Mouse (Mus musculus) forebrain, embryonic 14.5 days (tissue): ENCODE measurements at regions not wholly inside any gene's neighbourhood (a gene's known extent, or its start where the extent isn't known, plus 50 kb on each side); places are given as distances from the start of the nearest gene placed in this dataset.
A peak's percentile ranks its signal among the peaks of the same experiment; 100 is the strongest.

ENCODE experiments used
- ATAC-seq: fragments of 200-750 bp; cut with Nextera tagmentation; 2 replicates; pipeline ENCODE4 v1.8.0; 2017; ENCODE audit warnings: mild to moderate bottlenecking, moderate library complexity
- DNase-seq: peaks from one replicate; pipeline ENCODE4 v3.0.0-alpha.2; 2015; ENCODE audit warnings: low spot score
- H3K27ac ChIP-seq: fragments of 300-500 bp; sonication (generic); 2 replicates; pipeline ENCODE4 v1.5.1; 2014; ENCODE audit warnings: low read depth, mild to moderate bottlenecking, control low read depth, low read length, moderate library complexity
- H3K27me3 ChIP-seq: fragments of 300-500 bp; sonication (generic); replicated peaks from 2 replicates; pipeline ENCODE4 v1.6.1; 2014; ENCODE audit warnings: low read length, control low read depth, mixed read lengths; ENCODE audit not compliant: control insufficient read depth, insufficient read depth
- H3K36me3 ChIP-seq: fragments of 300-500 bp; sonication (generic); 2 replicates; pipeline ENCODE4 v1.6.1; 2014; ENCODE audit warnings: low read length, control low read depth; ENCODE audit not compliant: control insufficient read depth, insufficient read depth
- H3K4me1 ChIP-seq: fragments of 300-500 bp; sonication (generic); 2 replicates; pipeline ENCODE4 v1.6.1; 2014; ENCODE audit warnings: antibody characterized with exemption, low read length, control low read depth; ENCODE audit not compliant: control insufficient read depth, insufficient read depth
- H3K4me2 ChIP-seq: fragments of 300-500 bp; sonication (generic); 2 replicates; pipeline ENCODE4 v1.6.1; 2014; ENCODE audit warnings: mild to moderate bottlenecking, control low read depth, low read length
- H3K4me3 ChIP-seq: fragments of 300-500 bp; sonication (generic); 2 replicates; pipeline ENCODE4 v1.5.1; 2014; ENCODE audit warnings: low read depth, low read length, control low read depth
- H3K9ac ChIP-seq: fragments of 300-500 bp; sonication (generic); 2 replicates; pipeline ENCODE4 v1.6.1; 2014; ENCODE audit warnings: mild to moderate bottlenecking, low read length, control low read depth, moderate library complexity
- H3K9me3 ChIP-seq: fragments of 300-500 bp; sonication (generic); replicated peaks from 2 replicates; pipeline ENCODE4 v1.6.1; 2016; ENCODE audit warnings: low read length, control low read depth, mixed read lengths; ENCODE audit not compliant: control insufficient read depth
- WGBS: fragments of 180-500 bp; shearing (Covaris S2); extraction: QIAGEN DNeasy Blood & Tissue Kit; methylation state at CpG from one replicate; pipeline ENCODE4 v1.1.7; 2014; 5-methylcytosine and 5-hydroxymethylcytosine counted together

DNA sequence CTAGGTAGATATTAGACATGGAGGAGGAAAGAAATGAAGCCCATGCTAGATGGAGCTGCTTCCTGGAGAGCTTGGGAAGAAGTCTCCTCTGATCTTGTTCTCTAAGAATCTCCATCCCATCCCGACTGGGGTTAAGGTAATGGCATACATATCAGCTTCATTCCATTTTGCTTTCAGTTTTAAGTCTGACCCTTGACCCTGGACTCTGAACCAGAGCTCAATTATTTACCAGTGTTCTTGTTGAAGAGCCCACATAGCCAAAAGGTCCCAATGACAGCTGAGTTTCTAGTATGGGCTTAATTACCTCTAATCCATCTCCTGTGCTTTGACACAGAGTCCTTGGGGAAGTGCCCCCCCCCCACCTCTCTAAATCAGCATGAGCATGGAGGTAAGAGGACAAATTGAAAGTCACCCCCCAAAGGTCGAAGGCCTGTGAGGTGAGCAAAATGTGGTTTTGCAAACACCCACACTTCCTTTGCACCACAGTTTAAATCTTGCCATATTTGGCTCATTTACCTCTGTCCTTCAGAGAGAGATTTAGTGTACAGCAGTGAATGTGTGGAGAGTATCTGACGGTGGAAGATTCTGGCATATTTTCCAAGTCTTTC, 371.5 kb downstream of the Ets1 start:
- Histone ChIP-seq H3K9me3 (no peaks in the 10 kb centered on the region), H3K27me3 (no peaks in the 10 kb centered on the region), H3K9ac (no peak overlapping the region), H3K4me2 (no peak overlapping the region), H3K4me1 (no peaks in the 10 kb centered on the region), H3K36me3 (no peaks in the 10 kb centered on the region), H3K4me3 (no peak overlapping the region), H3K27ac (no peak overlapping the region)
- ATAC-seq = no peak
- WGBS = 77% methylated on average over 3 of the region's 3 CpGs
- no peak for DNase-seq

DNA sequence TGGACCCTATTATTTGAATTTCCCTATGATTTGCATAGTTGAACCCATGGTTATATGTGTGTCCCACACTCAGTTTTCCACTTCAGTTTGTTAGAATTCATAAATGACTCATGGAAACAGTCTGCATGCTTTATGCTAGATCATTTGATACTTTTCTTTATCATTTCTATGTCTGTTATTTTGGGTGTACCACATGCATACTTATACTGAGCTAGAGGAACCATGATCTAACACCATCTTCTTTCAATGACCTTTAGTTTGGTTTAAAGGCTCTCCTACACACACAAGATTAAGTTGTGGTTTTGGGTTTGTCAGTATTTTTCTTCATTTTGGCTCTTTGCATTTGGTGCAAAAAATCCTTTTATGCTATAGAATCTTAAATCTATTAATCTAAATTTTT, 375.2 kb downstream of the Ets1 start:
- Histone ChIP-seq H3K4me3 (no peak overlapping the region), H3K4me2 (no peak overlapping the region), H3K4me1 (no peaks in the 10 kb centered on the region), H3K27me3 (no peaks in the 10 kb centered on the region), H3K27ac (no peak overlapping the region), H3K9me3 (no peaks in the 10 kb centered on the region), H3K36me3 (no peaks in the 10 kb centered on the region), H3K9ac (no peak overlapping the region)
- no peak for ATAC-seq
- DNase-seq = no peak

- H3K9ac ChIP-seq = no peak overlapping the region
- no peaks in the 10 kb centered on the region for H3K36me3 ChIP-seq
- H3K27ac ChIP-seq = no peak overlapping the region
- no peaks in the 10 kb centered on the region for H3K9me3 ChIP-seq
- DNase-seq = no peak
- 73% methylated on average over 3 of the region's 3 CpGs for WGBS
- H3K4me3 ChIP-seq = no peak overlapping the region
- H3K27me3 ChIP-seq = no peaks in the 10 kb centered on the region
- ATAC-seq = no peak
- no peaks in the 10 kb centered on the region for H3K4me1 ChIP-seq
- H3K4me2 ChIP-seq = no peak overlapping the region
Observed at GRCm38 (mm10) chr9:33035401-33035800, 399.4 kb downstream of the Ets1 start.

- H3K9me3 ChIP-seq = no peaks in the 10 kb centered on the region
- H3K36me3 ChIP-seq = no peaks in the 10 kb centered on the region
- no peak overlapping the region for H3K9ac ChIP-seq
- 81% methylated on average over 4 of the region's 4 CpGs for WGBS
- H3K27me3 ChIP-seq = no peaks in the 10 kb centered on the region
- no peak for ATAC-seq
- no peaks in the 10 kb centered on the region for H3K4me1 ChIP-seq
- no peak overlapping the region for H3K4me2 ChIP-seq
- H3K4me3 ChIP-seq = no peak overlapping the region
- no peak for DNase-seq
- no peak overlapping the region for H3K27ac ChIP-seq
Observed at GRCm38 (mm10) chr9:33039221-33039790, 403.3 kb downstream of the Ets1 start.

- peak; percentile 27 for DNase-seq
- H3K4me1 ChIP-seq = no peaks in the 10 kb centered on the region
- ATAC-seq = no peak
- H3K36me3 ChIP-seq = no peaks in the 10 kb centered on the region
- no peaks in the 10 kb centered on the region for H3K9me3 ChIP-seq
- WGBS = 89% methylated on average over 4 of the region's 4 CpGs
- H3K27ac ChIP-seq = no peak overlapping the region
- no peak overlapping the region for H3K4me2 ChIP-seq
- H3K27me3 ChIP-seq = no peaks in the 10 kb centered on the region
- no peak overlapping the region for H3K9ac ChIP-seq
- no peak overlapping the region for H3K4me3 ChIP-seq
Observed at GRCm38 (mm10) chr9:33050789-33051188, 414.8 kb downstream of the Ets1 start.

GRCm38 (mm10) chr9:33060636-33061264, 424.7 kb downstream of the Ets1 start:
- no peaks in the 10 kb centered on the region for H3K36me3 ChIP-seq
- H3K27me3 ChIP-seq = no peaks in the 10 kb centered on the region; the same call in none of the 2 replicates
- 89% methylated on average over 6 of the region's 6 CpGs for WGBS

DNA sequence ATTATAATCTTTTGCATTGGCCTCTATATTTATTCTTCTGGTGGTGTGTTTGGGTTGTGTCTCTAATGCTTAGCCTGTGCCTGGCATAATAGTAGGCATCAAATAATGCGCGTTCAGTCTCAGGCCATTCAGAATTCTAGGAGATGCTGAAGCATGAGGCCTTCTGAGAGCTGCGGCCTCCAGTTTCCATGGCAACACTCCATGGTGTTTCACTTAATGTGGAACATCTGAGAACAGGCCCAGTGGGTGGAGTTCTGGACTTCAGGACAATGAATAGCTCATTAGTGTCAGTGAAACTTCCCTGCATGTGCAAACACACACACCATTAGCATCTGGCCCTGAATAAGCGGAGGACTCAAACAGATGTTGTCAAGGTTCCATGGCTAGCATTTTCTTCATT, 426.5 kb downstream of the Ets1 start:
- Histone ChIP-seq H3K4me2 (no peak overlapping the region), H3K27ac (no peak overlapping the region), H3K9me3 (no peaks in the 10 kb centered on the region), H3K36me3 (no peaks in the 10 kb centered on the region), H3K4me3 (no peak overlapping the region), H3K9ac (no peak overlapping the region), H3K4me1 (peaks cover 7% of the 10 kb centered on the region), H3K27me3 (no peaks in the 10 kb centered on the region; the same call in none of the 2 replicates)
- ATAC-seq = peak; percentile 98
- peak; percentile 95 for DNase-seq
- 2% methylated on average over 4 of the region's 4 CpGs for WGBS

More at GRCm38 (mm10) chr9:33060636-33061264, 424.7 kb downstream of the Ets1 start:
- H3K9ac ChIP-seq = no peak overlapping the region
- peaks cover 7% of the 10 kb centered on the region for H3K4me1 ChIP-seq
- H3K9me3 ChIP-seq = no peaks in the 10 kb centered on the region
- H3K27ac ChIP-seq = no peak overlapping the region
- no peak overlapping the region for H3K4me2 ChIP-seq
- no peak for DNase-seq
- ATAC-seq = no peak
- no peak overlapping the region for H3K4me3 ChIP-seq

DNA sequence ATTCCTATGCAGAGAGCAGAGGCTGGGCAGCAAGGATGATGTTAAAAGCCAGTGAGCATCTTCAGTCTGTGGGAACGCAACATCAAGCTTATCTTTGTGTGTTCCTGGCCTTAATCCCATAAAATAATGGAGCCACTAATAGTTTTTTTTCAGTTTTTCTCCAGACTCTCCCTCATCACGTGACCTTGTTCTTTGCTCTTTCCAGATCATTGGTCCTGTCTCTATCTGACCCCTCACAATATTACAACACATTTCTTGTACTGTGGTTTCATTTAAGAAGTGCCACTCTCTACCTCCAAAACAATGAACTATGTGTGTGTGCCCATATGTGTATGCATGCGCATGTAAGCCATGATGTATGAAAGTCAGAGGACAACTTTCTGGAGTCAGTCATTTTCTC, 429.3 kb downstream of the Ets1 start:
- H3K27ac ChIP-seq = no peak overlapping the region
- no peak overlapping the region for H3K9ac ChIP-seq
- no peaks in the 10 kb centered on the region for H3K9me3 ChIP-seq
- peaks cover 7% of the 10 kb centered on the region for H3K4me1 ChIP-seq
- 85% methylated on average over 3 of the region's 3 CpGs for WGBS
- no peaks in the 10 kb centered on the region; the same call in 1 of the 2 replicates for H3K27me3 ChIP-seq
- ATAC-seq = no peak
- no peak overlapping the region for H3K4me2 ChIP-seq
- H3K36me3 ChIP-seq = no peaks in the 10 kb centered on the region
- no peak for DNase-seq
- H3K4me3 ChIP-seq = no peak overlapping the region

- no peaks in the 10 kb centered on the region; the same call in 1 of the 2 replicates for H3K27me3 ChIP-seq
- ATAC-seq (no peak), DNase-seq (no peak)
- peaks cover 1% of the 10 kb centered on the region for H3K4me1 ChIP-seq
- H3K27ac ChIP-seq = no peak overlapping the region
- no peaks in the 10 kb centered on the region for H3K36me3 ChIP-seq
- no peak overlapping the region for H3K9ac ChIP-seq
- no peak overlapping the region for H3K4me3 ChIP-seq
- no peaks in the 10 kb centered on the region for H3K9me3 ChIP-seq
- no peak overlapping the region for H3K4me2 ChIP-seq
- WGBS = 88% methylated on average over 1 of the region's 1 CpGs
Observed at GRCm38 (mm10) chr9:33067521-33067920, 431.5 kb downstream of the Ets1 start.
